Mouse (Mus musculus) left cerebral cortex, postnatal 14 days (tissue): ENCODE data around the gene Zfp503. TPM values are rescaled to one million over a fixed set of nuclear protein-coding genes. Genes with fewer than 3 reads are reported as not detected.

Experiments used
- microRNA-seq, 2 experiments: library from miRNA; unstranded; fragments of <30 nt; microRNA quantifications; one replicate each; pipeline ENCODE4 v1.2.0; 2022
- total RNA-seq, 2 experiments: library from RNA; stranded (reverse); gene quantifications; 2 replicates each; pipeline ENCODE4 v1.2.3; 2021

Zfp503 gene
- total RNA-seq, 2 experiments from 2014 or later: 1.7 to 3.6 TPM

Small RNA genes within 50 kb of the gene (microRNA-seq; reads per million reads assigned to microRNA genes)
- 0 reads per million in 2 experiments for gene Gm27532

Other genes with a start within 250 kb of the Zfp503 start
- 10 to 100 TPM; 89.7 to 97.2 TPM for gene Samd8, start 239.1 kb downstream of the Zfp503 start, total RNA-seq
- gene Dusp13, start 238.4 kb downstream of the Zfp503 start, total RNA-seq: under 1 TPM in 1 of 2 experiments, not detected in 1; 0.61 TPM
- gene Vdac2, start 164.4 kb downstream of the Zfp503 start, total RNA-seq: 100 to 1,000 TPM; 208 to 230 TPM
- gene Comtd1, start 140.6 kb downstream of the Zfp503 start, total RNA-seq: 10 to 100 TPM; 27.9 to 30.2 TPM
- gene Lrmda, start 30.1 kb upstream of the Zfp503 start, total RNA-seq: under 1 TPM; 0.66 to 0.97 TPM